Mouse (Mus musculus) fat pad, adult 2 months (tissue): ENCODE data around the gene Stard13.

ENCODE experiments used
- DNase-seq: peaks from one replicate; pipeline ENCODE4 v3.0.0-alpha.2; 2011; ENCODE audit warnings: low read depth, low spot score; ENCODE audit errors: extremely low read depth

Gene Stard13

GRCm38 (mm10) chr5:151108291-151108897, 125.2 kb downstream of the Stard13 start:
- no peak for DNase-seq

- no peak for DNase-seq
Observed at GRCm38 (mm10) chr5:151106841-151107240, 126.8 kb downstream of the Stard13 start.

DNA sequence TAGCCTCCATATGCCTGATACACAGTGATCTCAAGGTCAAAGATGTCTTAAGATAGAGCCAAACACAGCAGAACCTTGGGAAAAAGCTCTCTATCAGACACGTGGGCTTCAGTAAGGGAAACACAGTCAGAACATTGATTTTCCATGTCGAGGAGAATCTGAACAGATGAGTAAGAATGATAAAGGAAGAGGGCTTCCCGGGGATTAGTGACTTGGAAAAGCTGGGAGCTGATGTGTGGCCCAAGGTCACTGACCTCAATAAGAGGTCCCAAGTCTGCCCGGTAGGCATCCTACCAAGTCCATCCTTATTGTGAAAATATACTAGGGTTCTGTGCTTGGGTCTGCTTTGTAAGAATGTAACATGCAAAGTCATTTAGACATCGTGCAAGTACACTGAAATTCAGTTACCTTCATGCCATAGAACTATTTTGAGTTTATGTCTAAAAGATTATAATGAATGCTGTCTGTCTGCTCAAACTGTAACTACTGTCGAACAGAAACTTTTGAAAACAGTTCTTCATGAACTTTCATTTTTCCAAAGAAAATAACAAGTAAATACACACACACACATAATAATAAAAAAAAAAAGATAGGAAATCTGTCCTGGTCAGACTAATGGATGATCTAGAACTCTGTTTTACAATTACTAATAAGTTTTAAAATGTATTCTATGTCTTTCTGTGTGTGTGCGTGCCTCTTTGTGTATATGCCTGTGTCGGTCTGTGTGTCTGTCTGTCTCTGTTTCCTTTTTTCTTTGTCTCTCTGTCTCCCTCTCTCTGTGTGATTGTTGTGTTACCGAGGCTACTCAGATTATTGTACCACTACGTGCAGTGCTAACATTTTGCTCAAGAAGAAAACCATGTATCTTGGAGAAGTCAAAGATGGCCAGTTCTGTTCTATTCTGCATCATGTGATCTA, 128.3 kb downstream of the Stard13 start:
- DNase-seq, result no peak

DNA sequence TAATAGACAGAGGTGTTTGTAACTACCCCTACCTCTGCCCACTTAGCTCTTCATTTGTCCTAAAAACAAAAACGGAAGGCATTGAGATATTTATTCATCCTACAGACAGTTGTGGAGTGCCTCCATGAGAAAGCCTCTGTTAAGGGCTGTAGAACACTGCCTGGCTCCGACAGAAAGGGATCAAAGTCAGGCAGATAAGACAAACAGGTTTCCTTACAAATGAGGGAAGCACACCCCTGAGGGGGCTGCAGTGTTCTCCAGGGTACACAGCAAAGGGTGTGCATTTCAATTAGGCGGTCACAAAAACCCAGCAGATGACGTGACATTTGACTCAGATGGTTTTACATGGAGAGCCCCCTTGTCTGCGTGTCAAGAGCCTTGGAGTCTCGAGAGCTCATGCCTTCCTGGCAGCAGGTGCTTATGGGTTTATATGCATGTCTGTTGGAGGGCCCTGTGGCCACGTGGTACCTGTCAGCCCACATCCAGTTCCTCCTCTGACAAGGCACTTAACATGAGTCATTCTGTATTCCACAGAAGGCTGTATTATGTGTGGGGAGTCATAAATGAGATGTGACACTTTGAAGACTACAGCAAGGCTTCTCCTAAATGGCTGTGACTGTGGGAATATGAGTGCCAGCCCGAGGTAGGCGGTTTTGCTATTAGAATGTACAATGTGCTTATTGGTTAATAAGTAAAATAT, 129.1 kb downstream of the Stard13 start:
- DNase-seq, result no peak

DNA sequence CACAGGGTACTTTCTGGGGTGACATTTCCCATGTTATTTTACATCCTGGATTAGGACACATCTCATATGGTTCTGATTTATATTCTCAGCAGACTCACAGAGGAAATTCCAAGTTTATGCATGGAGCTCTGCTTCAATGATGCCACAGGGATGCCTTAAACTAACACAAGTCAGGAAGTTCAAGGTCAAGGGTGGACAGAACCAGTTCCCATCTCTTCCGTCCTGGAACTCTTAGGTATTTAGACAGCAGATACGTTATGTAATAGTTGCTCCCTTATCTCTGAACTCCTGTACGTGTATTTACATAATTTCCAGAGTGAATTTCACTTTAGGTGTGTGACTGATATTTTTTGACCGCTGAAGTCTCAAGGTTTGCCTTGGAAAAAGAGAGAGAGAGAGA, 130.4 kb downstream of the Stard13 start:
- no peak for DNase-seq

DNA sequence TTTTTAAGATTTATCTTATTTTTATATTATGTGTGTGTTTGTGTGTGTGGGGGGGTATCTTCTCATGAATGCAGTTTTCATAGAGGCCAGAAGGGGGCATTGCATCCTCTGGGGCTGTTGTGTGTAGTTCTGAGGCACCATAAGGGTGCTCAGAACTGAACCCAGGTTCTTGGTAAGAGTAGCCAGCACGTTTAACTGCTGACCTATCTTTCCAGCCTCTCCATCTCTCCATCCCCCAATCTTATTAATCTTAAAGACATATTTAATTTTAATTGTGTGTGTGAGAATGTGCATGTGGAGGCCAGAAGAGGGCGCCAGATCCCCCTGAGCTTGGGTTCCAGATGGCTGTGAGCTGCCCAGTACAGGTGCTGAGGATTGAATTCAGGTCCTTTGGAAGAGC, 131.4 kb downstream of the Stard13 start:
- DNase-seq, result no peak

DNA sequence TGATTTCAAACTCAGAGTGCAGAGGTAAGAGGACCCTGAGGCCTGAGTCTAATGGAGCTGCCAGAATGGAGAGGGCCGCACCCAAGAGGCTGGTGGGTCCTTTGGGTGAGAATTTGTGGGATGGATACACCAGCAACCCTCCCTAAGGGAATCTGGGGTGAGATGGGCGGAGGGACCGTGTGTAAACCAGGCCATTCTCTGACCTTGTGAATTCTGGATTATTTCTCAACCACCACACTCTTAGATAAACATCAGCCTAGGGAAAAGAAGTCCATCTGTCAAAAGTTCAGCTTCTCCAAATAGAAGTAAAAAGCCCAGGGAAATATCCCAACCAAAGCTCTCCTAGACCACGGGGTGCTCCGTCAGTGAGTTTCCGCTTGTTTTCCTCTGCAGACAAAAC, 137.6 kb downstream of the Stard13 start:
- no peak for DNase-seq

GRCm38 (mm10) chr5:151092886-151093665, 140.6 kb downstream of the Stard13 start:
- no peak for DNase-seq

DNA sequence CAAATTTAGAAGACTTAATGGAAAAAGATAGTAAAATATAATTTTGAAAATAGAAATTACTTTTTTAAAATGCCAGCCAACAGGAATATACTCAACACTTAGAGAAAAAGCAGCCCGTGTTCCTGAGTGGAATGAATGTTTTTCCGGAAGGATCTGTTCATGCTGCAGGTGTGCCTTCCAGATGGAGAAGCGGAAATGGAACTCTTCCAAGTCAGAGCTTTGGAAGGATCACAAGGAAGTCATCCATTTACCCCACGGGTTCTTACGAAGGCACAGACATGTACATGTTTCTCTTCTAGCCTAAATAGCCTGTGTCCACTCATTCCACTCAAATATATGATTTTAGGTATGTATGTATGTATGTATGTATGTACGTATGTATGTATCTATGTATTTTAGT, 142.6 kb downstream of the Stard13 start:
- DNase-seq, result no peak

- no peak for DNase-seq
Observed at GRCm38 (mm10) chr5:151089201-151089600, 144.4 kb downstream of the Stard13 start.

DNA sequence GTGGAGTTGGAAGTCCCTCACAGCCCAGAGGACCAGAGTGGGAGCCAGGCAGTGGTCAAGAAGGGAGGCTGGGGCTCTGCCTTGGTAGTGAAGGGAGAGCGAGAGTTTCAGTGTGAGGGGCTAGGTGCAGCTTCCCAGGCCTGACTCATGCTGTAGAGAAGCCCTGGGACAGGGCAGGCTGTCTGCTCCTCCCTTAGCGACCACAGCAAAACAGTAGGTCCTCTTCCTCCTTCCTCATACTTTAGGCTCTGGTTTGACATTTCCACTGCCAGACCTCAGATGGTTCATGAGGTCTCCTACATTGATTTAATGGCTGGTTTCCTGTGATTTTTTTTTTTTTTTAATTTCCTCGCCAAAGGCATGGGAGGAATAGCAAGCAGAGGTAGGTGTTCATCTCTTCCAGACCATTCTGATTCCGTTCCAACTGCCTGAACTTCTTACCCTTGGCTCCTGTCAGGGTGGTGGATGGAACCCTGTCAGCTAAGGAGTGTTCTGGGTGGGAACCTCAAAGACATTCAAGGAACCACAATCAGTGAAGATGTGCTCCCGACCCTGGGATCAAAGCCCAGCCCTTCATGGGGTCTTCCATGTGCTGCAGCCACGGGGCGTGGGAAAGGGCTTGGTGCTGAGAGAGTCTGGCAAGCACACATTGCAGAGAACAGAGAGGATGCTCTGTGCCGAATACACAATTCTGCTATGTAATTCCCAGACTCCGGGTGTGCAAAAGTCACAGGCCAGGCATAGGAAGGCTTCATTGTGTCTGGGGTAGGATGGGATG, 147.0 kb downstream of the Stard13 start:
- DNase-seq, result no peak

DNA sequence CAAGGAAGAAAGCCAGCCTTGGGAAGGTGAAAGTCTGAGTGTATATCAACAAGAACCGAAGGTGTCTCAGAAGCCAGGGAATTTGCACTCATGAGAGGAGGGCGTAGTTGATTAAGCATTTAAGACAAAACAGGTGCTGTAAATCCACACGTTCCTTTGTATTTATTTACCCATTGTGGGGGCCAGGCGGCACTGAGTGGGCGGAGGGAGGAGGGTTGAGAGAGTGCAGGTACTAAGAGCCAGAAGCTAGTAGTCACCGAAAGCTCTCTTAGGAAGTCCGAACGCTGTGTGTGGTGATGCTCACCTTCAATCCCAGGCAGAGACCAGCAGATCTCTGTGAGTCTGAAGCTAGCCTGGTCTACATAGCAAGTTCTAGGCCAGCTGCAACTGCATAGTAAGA, 147.9 kb downstream of the Stard13 start:
- no peak for DNase-seq

DNA sequence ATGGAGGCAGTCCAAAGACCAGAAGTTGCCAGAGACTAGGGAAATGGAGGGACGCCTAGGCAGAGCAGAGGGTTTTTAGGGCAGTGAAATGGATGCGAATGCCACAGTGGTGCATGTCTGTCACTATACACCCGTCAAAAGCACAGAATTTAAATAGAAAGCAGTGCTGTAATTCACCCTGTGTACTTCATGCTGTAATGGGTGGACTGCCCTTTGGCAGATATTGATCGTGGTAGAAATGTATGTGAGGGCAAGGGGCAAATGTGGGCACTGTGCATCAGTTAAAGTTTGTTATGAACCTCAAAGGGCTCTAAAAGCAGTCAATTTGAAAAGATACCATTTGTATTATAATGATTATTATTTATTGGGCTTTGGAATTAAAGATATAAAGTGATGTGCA, 153.4 kb downstream of the Stard13 start:
- DNase-seq, result no peak

DNA sequence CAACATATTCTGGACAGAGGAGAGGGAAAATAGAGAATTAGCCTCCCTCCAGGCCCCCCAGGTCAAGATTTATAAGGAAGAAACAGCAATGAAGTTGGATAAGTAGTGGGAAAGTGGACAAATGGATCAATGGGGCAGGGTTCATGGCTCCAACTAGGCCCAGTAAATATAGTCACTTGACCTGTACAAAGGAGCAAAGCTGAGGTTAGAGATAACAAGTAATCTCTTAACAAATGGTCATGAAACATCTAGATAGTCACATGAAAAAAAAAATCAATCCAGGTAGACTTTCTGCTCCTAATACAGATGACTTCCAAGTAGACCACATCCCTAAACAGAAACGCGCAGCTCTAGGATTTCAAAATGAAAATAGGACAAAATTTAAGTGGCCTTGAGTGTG, 155.7 kb downstream of the Stard13 start:
- no peak for DNase-seq

GRCm38 (mm10) chr5:151076917-151077316, 156.7 kb downstream of the Stard13 start:
- DNase-seq, result no peak

- DNase-seq, result no peak
Observed at GRCm38 (mm10) chr5:151074282-151074681, 159.4 kb downstream of the Stard13 start.

DNA sequence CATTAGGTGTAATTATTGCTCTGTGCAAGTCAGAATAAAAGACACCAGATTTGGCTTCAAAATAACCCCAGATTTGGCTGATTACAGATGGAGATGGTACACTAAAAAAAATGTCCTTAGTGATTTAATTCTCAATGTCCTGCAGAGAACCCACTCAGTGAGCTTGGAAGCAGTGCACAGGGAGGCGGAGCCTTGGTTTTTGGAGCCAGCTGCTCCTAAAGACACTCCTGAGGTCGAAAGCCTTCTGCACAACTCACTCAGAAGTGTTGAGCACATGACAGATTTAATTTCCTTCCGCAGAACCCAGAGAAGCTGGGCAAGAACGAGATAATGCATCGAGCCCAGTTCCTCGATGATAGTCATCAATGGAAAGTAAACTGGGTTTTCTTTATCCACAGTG, 162.2 kb downstream of the Stard13 start:
- DNase-seq, result no peak

DNA sequence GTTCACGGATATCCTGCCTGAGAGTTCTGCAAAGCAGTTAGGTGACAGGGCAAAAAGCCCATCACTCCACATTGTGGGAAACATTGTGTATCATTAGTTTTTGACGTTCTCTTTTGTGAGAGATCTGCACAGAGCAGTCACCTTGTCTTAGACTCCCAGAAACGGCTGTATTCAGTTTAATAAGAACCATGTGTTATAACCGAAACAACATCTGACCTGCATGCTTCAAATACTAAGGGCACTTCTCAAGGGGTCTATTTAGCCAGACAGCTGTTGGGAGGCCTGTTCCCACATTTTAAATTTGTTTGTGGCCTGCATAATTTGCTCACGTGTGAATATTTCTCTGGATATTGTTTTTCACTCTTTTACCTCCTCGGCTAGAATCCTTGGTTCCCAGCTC, 162.7 kb downstream of the Stard13 start:
- no peak for DNase-seq

- DNase-seq, result no peak
Observed at GRCm38 (mm10) chr5:151069569-151069968, 164.1 kb downstream of the Stard13 start.

DNA sequence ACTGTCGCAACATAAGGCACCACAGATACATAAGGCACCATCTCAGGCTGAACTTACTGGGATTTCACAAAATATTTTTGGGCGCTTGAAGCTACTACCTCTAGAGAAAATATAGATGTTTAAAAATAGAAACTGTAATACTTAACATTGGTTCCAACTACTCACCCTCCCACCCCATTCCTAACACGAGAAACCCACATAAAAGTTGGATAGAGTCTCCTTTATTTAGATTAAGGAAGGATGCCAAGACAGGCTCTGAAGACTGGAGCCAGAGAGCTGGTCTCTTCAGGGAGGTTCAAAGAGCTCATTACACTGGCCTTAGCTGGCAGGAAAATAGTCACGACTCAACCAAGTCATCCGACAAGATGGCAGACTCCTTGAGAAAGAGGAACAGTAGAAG, 167.6 kb downstream of the Stard13 start:
- DNase-seq, result no peak
